Mouse (Mus musculus): ENCODE measurements around the gene Apc2. TPM values are rescaled to one million over a fixed set of nuclear protein-coding genes. Genes with fewer than 3 reads are reported as not detected.

The Apc2 gene
- polyA plus RNA-seq, 1 experiment from 2014 or later, result 9.1 TPM

DNA sequence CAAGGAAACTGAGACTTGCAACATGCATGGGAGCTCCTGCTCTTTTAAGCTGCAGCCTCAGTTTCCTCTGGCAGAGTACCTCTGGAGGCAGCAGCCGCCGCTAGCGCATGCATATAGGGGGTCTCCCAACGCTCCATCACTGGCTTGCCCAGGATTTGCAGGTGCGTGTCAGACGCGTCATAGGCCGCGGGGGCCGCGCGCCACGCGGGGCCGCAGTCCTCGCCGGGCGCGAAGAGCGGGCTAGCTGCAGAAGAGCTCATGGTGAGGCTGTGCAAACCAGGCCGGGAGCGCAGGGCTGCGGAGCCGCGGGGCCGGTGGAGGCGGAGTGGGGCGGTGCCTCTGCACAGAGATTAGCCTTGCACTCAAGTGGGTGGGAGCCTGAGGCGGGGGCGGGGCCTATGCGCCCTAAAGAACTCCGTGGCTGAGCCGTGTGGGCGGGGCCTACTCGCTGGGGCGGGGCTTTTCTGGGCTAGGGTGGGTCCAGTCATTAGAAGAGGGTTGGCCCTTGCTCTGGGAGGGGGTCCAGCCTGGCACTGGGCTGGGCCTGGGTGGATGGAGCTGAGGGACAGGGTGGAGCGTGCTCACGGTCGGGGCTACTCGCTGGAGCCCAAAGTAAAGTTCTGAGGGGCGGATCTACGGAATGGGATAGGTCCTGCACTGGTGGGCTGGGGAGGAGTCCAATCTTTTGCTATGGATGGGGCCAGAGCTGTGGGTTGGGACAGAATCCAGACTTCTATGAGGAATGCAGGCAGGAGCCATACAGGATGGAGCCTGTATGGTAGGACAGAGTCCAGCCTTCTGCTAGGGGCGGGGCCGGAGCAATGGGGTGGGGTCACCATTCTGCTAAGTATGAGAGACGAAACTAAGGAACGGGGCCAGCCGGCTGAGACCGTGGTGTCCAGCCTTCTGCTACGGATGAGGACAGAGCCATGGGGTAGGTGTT, 34.9 kb upstream of the Apc2 start, which contains the start of the genes Gamt and Dazap1:
TSS of gene Gamt (minus strand) at position 371 of the 943 bp plus-strand sequence.
TSS of gene Dazap1 (plus strand) at position 845 of the 943 bp plus-strand sequence.
- H3K4me2 ChIP-seq (ENCODE audit: low read length), result peak within 1 kb of the TSS; percentile 91
- no peaks in the 10 kb centered on the region for H3K27me3 ChIP-seq (replicated peaks; ENCODE audit: control insufficient read depth, insufficient read depth, low read length)
- peak within 1 kb of the TSS; percentile 68 for H3K9ac ChIP-seq (ENCODE audit: low read length)
- ATAC-seq (replicated peaks; ENCODE audit: low FRiP score, low TSS enrichment, low read depth) (peak; percentile 91), DNase-seq (ENCODE audit: low spot score) (peak; percentile 99)
- under 1% methylated on average over 45 of the region's 49 CpGs for WGBS
- H3K4me3 ChIP-seq (ENCODE audit: low read depth, low read length), result peak within 1 kb of the TSS; percentile 63
- peaks cover 30% of the 10 kb centered on the region for H3K36me3 ChIP-seq (ENCODE audit: control insufficient read depth, insufficient read depth, low read length)
- H3K9me3 ChIP-seq (ENCODE audit: control insufficient read depth, low read length), result no peaks in the 10 kb centered on the region
- H3K4me1 ChIP-seq (replicated peaks; ENCODE audit: control insufficient read depth, insufficient read depth, low read length), result peaks cover 26% of the 10 kb centered on the region
- peak within 1 kb of the TSS; percentile 99 for H3K27ac ChIP-seq (ENCODE audit: low read depth)

DNA sequence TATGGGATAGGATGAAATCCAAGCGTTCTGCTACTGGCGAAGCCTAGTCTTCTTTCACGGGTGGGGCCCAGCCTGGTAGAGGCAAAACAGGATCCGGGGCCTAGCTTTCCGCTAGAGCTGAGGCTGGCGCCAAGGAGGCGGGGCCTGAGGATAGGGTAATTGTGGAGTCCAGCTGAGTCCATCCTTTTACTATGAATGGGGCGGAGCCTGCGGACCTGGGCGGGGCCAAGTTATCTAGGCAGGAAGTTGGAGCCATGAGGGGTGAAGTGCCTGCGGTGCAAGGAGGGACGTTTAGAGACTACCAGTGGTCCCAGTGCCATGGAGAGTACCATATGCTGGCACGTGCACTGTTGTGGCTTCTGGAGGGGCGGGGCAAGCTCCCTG, 34.2 kb upstream of the Apc2 start:
- Histone ChIP-seq H3K4me1 (replicated peaks; ENCODE audit: control insufficient read depth, insufficient read depth, low read length) (peaks cover 32% of the 10 kb centered on the region), H3K27me3 (replicated peaks; ENCODE audit: control insufficient read depth, insufficient read depth, low read length) (no peaks in the 10 kb centered on the region), H3K4me2 (ENCODE audit: low read length) (peak overlapping the region; percentile 91), H3K36me3 (ENCODE audit: control insufficient read depth, insufficient read depth, low read length) (peaks cover 23% of the 10 kb centered on the region), H3K4me3 (ENCODE audit: low read depth, low read length) (peak overlapping the region; percentile 63), H3K27ac (ENCODE audit: low read depth) (peak overlapping the region; percentile 99), H3K9me3 (ENCODE audit: control insufficient read depth, low read length) (no peaks in the 10 kb centered on the region), H3K9ac (ENCODE audit: low read length) (peak overlapping the region; percentile 68)
- peak; percentile 72 for ATAC-seq (replicated peaks; ENCODE audit: low FRiP score, low TSS enrichment, low read depth)
- under 1% methylated on average over 14 of the region's 14 CpGs for WGBS
- DNase-seq (ENCODE audit: low spot score), result peak; percentile 98

DNA sequence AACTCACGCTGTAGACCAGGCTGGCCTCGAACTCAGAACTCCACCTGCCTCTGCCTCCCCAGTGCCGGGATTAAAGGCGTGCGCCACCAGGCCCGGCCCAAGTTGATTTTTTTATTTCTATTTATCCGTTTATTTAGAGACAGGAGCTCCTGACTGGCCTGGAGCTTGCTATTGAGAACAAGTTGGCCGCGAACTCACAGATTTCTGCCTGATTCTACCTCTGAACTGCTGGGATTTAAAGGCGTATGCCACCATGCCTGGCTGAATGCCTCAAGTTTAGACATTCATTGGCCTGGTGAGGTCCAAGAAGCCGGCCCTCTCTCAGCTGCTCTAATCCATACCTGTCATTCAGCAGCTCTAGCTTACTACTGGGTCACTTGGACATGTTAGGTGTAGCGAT, 33.6 kb upstream of the Apc2 start:
- 75% methylated on average over 12 of the region's 12 CpGs for WGBS
- Histone ChIP-seq H3K9me3 (ENCODE audit: control insufficient read depth, low read length) (no peaks in the 10 kb centered on the region), H3K9ac (ENCODE audit: low read length) (no peak overlapping the region; the same call in 1 of the 2 replicates), H3K4me3 (ENCODE audit: low read depth, low read length) (peak overlapping the region; percentile 63), H3K4me2 (ENCODE audit: low read length) (peak overlapping the region; percentile 91), H3K36me3 (ENCODE audit: control insufficient read depth, insufficient read depth, low read length) (peaks cover 19% of the 10 kb centered on the region), H3K27me3 (replicated peaks; ENCODE audit: control insufficient read depth, insufficient read depth, low read length) (no peaks in the 10 kb centered on the region), H3K27ac (ENCODE audit: low read depth) (peak overlapping the region; percentile 99), H3K4me1 (replicated peaks; ENCODE audit: control insufficient read depth, insufficient read depth, low read length) (peaks cover 36% of the 10 kb centered on the region)
- DNase-seq (ENCODE audit: low spot score) (no peak), ATAC-seq (replicated peaks; ENCODE audit: low FRiP score, low TSS enrichment, low read depth) (no peak)

- WGBS, result 89% methylated on average over 10 of the region's 10 CpGs
Measured at GRCm38 (mm10) chr10:80262776-80263365, 32.9 kb upstream of the Apc2 start.

DNA sequence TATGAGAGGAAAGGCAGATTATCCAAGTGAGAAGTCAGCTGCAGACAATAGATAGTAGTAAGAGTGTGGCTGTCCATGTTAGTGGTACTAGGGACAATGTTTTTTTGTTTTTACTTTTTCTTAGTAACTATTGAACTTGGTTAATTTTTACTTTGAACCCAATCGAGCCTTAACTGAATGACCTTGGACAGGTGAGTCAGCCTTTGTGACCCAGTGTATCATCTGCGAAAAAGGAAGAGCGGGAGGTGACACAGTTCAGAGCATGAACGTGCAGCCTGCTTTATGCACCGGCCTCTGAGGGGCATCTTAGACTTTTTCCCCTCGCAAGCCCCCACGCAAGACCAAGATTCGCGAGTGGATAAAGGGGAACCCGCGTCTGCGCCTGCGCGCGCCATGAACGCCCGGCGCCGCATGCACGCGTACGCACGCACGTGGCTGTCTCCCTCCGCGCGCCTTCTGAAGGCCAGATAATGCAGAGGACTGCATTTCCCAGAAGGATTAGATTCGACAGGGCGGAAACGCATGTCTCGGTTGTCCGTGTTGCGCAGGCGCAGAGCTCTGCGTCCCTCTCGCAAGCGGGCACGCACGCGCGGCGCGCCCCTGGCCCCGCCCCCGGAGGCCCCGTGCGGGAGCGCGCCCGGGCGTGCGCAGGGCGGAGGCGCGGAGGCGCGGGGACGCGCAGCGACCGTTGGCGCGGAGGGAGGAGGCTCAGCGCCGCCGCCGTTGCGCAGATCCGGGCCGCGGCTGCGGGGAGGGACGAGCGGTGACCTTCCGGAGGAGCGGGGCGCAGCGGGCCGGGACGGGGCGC, 31.2 kb upstream of the Apc2 start:
- peak overlapping the region; percentile 97 for H3K9ac ChIP-seq (ENCODE audit: low read length)
- no peaks in the 10 kb centered on the region for H3K27me3 ChIP-seq (replicated peaks; ENCODE audit: control insufficient read depth, insufficient read depth, low read length)
- H3K4me3 ChIP-seq (ENCODE audit: low read depth, low read length), result peak overlapping the region; percentile 98
- peak overlapping the region; percentile 67; the same call in 1 of the 2 replicates for H3K27ac ChIP-seq (ENCODE audit: low read depth)
- peaks cover 45% of the 10 kb centered on the region for H3K4me1 ChIP-seq (replicated peaks; ENCODE audit: control insufficient read depth, insufficient read depth, low read length)
- ATAC-seq (replicated peaks; ENCODE audit: low FRiP score, low TSS enrichment, low read depth), result peak; percentile 45; the same call in 1 of the 2 replicates
- H3K4me2 ChIP-seq (ENCODE audit: low read length), result peak overlapping the region; percentile 92
- H3K9me3 ChIP-seq (ENCODE audit: control insufficient read depth, low read length), result no peaks in the 10 kb centered on the region
- 2% methylated on average over 81 of the region's 81 CpGs for WGBS
- DNase-seq (ENCODE audit: low spot score), result peak; percentile 93
- H3K36me3 ChIP-seq (ENCODE audit: control insufficient read depth, insufficient read depth, low read length), result peaks cover 16% of the 10 kb centered on the region; the same call in 1 of the 2 replicates

More at GRCm38 (mm10) chr10:80262776-80263365, 32.9 kb upstream of the Apc2 start:
- Histone ChIP-seq H3K4me3 (ENCODE audit: low read depth, low read length) (no peak overlapping the region), H3K27ac (ENCODE audit: low read depth) (no peak overlapping the region), H3K4me1 (replicated peaks; ENCODE audit: control insufficient read depth, insufficient read depth, low read length) (peaks cover 43% of the 10 kb centered on the region), H3K4me2 (ENCODE audit: low read length) (no peak overlapping the region; the same call in 1 of the 2 replicates), H3K36me3 (ENCODE audit: control insufficient read depth, insufficient read depth, low read length) (peaks cover 21% of the 10 kb centered on the region), H3K9me3 (ENCODE audit: control insufficient read depth, low read length) (no peaks in the 10 kb centered on the region), H3K27me3 (replicated peaks; ENCODE audit: control insufficient read depth, insufficient read depth, low read length) (no peaks in the 10 kb centered on the region), H3K9ac (ENCODE audit: low read length) (no peak overlapping the region)
- DNase-seq (ENCODE audit: low spot score) (no peak), ATAC-seq (replicated peaks; ENCODE audit: low FRiP score, low TSS enrichment, low read depth) (no peak)

DNA sequence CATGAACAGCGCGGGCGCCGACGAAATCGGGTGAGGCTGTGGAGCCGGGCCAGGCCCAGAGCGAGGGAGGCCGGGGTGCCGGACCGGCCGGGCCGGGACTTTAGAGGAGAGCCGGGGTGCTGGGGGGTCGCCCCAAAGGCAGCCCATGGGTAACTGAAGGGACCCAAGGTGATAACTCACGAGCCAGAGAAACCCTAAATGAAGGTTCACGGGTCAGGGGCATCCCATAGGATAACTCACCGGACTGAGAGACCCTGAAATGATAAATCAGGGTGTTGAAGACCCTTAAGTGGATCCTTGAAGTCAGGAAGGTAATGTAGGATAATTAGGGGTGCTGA, 30.7 kb upstream of the Apc2 start:
- H3K4me3 ChIP-seq (ENCODE audit: low read depth, low read length), result peak overlapping the region; percentile 98
- DNase-seq (ENCODE audit: low spot score) (no peak), ATAC-seq (replicated peaks; ENCODE audit: low FRiP score, low TSS enrichment, low read depth) (no peak)
- peak overlapping the region; percentile 67; the same call in 1 of the 2 replicates for H3K27ac ChIP-seq (ENCODE audit: low read depth)
- H3K27me3 ChIP-seq (replicated peaks; ENCODE audit: control insufficient read depth, insufficient read depth, low read length), result no peaks in the 10 kb centered on the region
- H3K9ac ChIP-seq (ENCODE audit: low read length), result peak overlapping the region; percentile 97
- H3K4me1 ChIP-seq (replicated peaks; ENCODE audit: control insufficient read depth, insufficient read depth, low read length), result peaks cover 42% of the 10 kb centered on the region
- no peaks in the 10 kb centered on the region for H3K9me3 ChIP-seq (ENCODE audit: control insufficient read depth, low read length)
- H3K36me3 ChIP-seq (ENCODE audit: control insufficient read depth, insufficient read depth, low read length), result peaks cover 16% of the 10 kb centered on the region; the same call in 1 of the 2 replicates
- WGBS, result 1% methylated on average over 18 of the region's 18 CpGs
- H3K4me2 ChIP-seq (ENCODE audit: low read length), result peak overlapping the region; percentile 92

DNA sequence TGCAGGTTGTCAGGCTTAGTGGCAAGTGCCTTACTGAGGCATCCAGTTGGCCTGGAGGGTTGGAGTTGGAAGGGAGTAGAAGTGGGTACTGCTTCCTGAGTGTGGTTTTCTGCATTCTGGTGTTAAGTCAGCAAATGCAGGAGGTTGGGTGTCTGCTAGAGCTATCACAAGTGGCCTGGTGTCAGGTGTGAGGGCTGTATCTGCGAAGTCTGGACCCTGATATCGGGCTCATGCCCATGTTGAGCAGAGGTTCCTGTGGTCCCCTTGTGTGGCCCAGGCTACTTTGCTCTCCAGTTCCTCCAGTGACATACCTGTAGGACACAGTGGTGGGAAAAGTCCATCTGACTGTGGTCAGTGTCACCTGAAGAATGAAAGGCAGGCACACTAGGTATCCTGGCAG, 25.7 kb upstream of the Apc2 start:
- Histone ChIP-seq H3K4me1 (replicated peaks; ENCODE audit: control insufficient read depth, insufficient read depth, low read length) (peaks cover 36% of the 10 kb centered on the region), H3K27ac (ENCODE audit: low read depth) (no peak overlapping the region), H3K27me3 (replicated peaks; ENCODE audit: control insufficient read depth, insufficient read depth, low read length) (no peaks in the 10 kb centered on the region), H3K4me2 (ENCODE audit: low read length) (no peak overlapping the region), H3K4me3 (ENCODE audit: low read depth, low read length) (no peak overlapping the region), H3K9ac (ENCODE audit: low read length) (0 out of 2 replicates have a peak overlapping the region, but pooled peaks have one; percentile 10), H3K36me3 (ENCODE audit: control insufficient read depth, insufficient read depth, low read length) (peaks cover 48% of the 10 kb centered on the region), H3K9me3 (ENCODE audit: control insufficient read depth, low read length) (no peaks in the 10 kb centered on the region)
- DNase-seq (ENCODE audit: low spot score) (no peak), ATAC-seq (replicated peaks; ENCODE audit: low FRiP score, low TSS enrichment, low read depth) (no peak)
- 96% methylated on average over 2 of the region's 2 CpGs for WGBS

DNA sequence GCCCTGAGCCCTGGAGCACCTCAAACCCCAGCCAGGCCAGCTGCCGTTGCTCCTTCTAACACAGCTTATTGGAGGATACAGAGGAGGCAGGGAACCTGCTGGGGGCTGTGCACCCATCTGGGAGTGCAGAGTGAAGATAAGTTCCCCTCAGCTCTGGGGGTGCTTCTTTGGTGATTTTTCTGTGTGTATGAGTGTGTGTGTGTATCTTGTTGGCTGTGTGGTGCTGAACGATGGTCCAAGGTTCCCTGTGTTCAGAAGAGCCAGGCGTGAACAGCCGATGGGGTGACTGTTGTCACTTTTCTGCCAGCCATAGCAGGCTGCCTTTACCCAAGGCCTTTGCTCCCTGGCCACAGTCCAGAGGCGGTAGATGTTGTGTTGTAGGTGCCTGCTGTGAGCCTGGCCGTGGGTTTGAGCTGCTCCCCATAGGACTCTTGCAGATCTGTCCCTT, 25.0 kb upstream of the Apc2 start:
- H3K9ac ChIP-seq (ENCODE audit: low read length), result no peak overlapping the region
- DNase-seq (ENCODE audit: low spot score), result no peak
- peaks cover 54% of the 10 kb centered on the region for H3K36me3 ChIP-seq (ENCODE audit: control insufficient read depth, insufficient read depth, low read length)
- WGBS, result 78% methylated on average over 6 of the region's 6 CpGs
- H3K9me3 ChIP-seq (ENCODE audit: control insufficient read depth, low read length), result no peaks in the 10 kb centered on the region
- no peak overlapping the region for H3K4me3 ChIP-seq (ENCODE audit: low read depth, low read length)
- H3K27ac ChIP-seq (ENCODE audit: low read depth), result no peak overlapping the region
- peaks cover 34% of the 10 kb centered on the region for H3K4me1 ChIP-seq (replicated peaks; ENCODE audit: control insufficient read depth, insufficient read depth, low read length)
- H3K4me2 ChIP-seq (ENCODE audit: low read length), result no peak overlapping the region
- ATAC-seq (replicated peaks; ENCODE audit: low FRiP score, low TSS enrichment, low read depth), result no peak
- H3K27me3 ChIP-seq (replicated peaks; ENCODE audit: control insufficient read depth, insufficient read depth, low read length), result no peaks in the 10 kb centered on the region
